Mouse (Mus musculus) heart, embryonic 16.5 days (tissue): ENCODE measurements around the gene Actr1a. TPM values are rescaled to one million over a fixed set of nuclear protein-coding genes. Genes with fewer than 3 reads are reported as not detected.
A peak's percentile ranks its signal among the peaks of the same experiment; 100 is the strongest.

ENCODE experiments used
- ATAC-seq: fragments of 200-750 bp; cut with Nextera tagmentation; replicated peaks from 2 replicates; pipeline ENCODE4 v1.8.0; 2017; ENCODE audit warnings: moderate number of reproducible peaks; ENCODE audit not compliant: insufficient read depth, low FRiP score; ENCODE audit errors: extremely low read depth
- H3K27ac ChIP-seq: fragments of 300-500 bp; sonication (generic); 2 replicates; pipeline ENCODE4 v1.5.1; 2014; ENCODE audit warnings: mild to moderate bottlenecking, low read length, control low read depth, moderate library complexity
- H3K27me3 ChIP-seq: fragments of 300-500 bp; sonication (generic); 2 replicates; pipeline ENCODE4 v1.6.1; 2014; ENCODE audit warnings: low read length, mixed read lengths; ENCODE audit not compliant: control insufficient read depth, insufficient read depth
- H3K36me3 ChIP-seq: fragments of 300-500 bp; sonication (generic); 2 replicates; pipeline ENCODE4 v1.6.1; 2014; ENCODE audit not compliant: control insufficient read depth, insufficient read depth
- H3K4me1 ChIP-seq: fragments of 300-500 bp; sonication (generic); 2 replicates; pipeline ENCODE4 v1.6.1; 2014; ENCODE audit warnings: low read length, mixed read lengths; ENCODE audit not compliant: control insufficient read depth, insufficient read depth
- H3K4me2 ChIP-seq: fragments of 300-500 bp; sonication (generic); 2 replicates; pipeline ENCODE4 v1.6.1; 2014; ENCODE audit warnings: low read depth, mild to moderate bottlenecking, control low read depth, low read length
- H3K4me3 ChIP-seq: fragments of 300-500 bp; sonication (generic); 2 replicates; pipeline ENCODE4 v1.5.1; 2014; ENCODE audit warnings: mild to moderate bottlenecking, control low read depth, low read length
- H3K9ac ChIP-seq: fragments of 300-500 bp; sonication (generic); 2 replicates; pipeline ENCODE4 v1.6.1; 2014; ENCODE audit warnings: low read length, control low read depth
- H3K9me3 ChIP-seq: fragments of 300-500 bp; sonication (generic); replicated peaks from 2 replicates; pipeline ENCODE4 v1.6.1; 2016; ENCODE audit warnings: low read length; ENCODE audit not compliant: control insufficient read depth
- WGBS: fragments of 180-500 bp; shearing (Covaris S2); extraction: QIAGEN DNeasy Blood & Tissue Kit; methylation state at CpG from one replicate; pipeline ENCODE4 v1.1.7; 2014; 5-methylcytosine and 5-hydroxymethylcytosine counted together
- polyA plus RNA-seq: library from polyadenylated mRNA; unstranded; fragments of >200 nt; fragmentation: Nextera tagmentation; extraction: Ambion mirVana; gene quantifications from 2 replicates; pipeline ENCODE4 v1.2.1, GENCODE M21; 2015

Actr1a gene
- polyA plus RNA-seq, 1 experiment from 2014 or later: 126 TPM

GRCm38 (mm10) chr19:46349550-46349949, 46.0 kb downstream of the Actr1a start:
- H3K27me3 ChIP-seq: peaks cover 6% of the 10 kb centered on the region; the same call in 1 of the 2 replicates
- no peaks in the 10 kb centered on the region for H3K36me3 ChIP-seq
- H3K4me2 ChIP-seq: peak overlapping the region; percentile 83
- peaks cover 11% of the 10 kb centered on the region for H3K4me1 ChIP-seq
- H3K27ac ChIP-seq: no peak overlapping the region
- peak overlapping the region; percentile 75 for H3K4me3 ChIP-seq
- WGBS: 34% methylated on average over 6 of the region's 6 CpGs
- peak overlapping the region; percentile 82 for H3K9ac ChIP-seq
- no peaks in the 10 kb centered on the region for H3K9me3 ChIP-seq
- no peak; the same call in 1 of the 2 replicates for ATAC-seq

GRCm38 (mm10) chr19:46348761-46349458, 46.6 kb downstream of the Actr1a start:
- peaks cover 3% of the 10 kb centered on the region; the same call in 1 of the 2 replicates for H3K27me3 ChIP-seq

GRCm38 (mm10) chr19:46347936-46348668, 47.4 kb downstream of the Actr1a start:
- peak overlapping the region; percentile 82 for H3K9ac ChIP-seq
- H3K4me2 ChIP-seq: peak overlapping the region; percentile 83
- ATAC-seq: peak; percentile 31; the same call in 1 of the 2 replicates
- H3K27ac ChIP-seq: peak overlapping the region; percentile 73
- H3K27me3 ChIP-seq: peaks cover 3% of the 10 kb centered on the region; the same call in 1 of the 2 replicates
- H3K4me1 ChIP-seq: peaks cover 11% of the 10 kb centered on the region
- 30% methylated on average over 14 of the region's 14 CpGs for WGBS
- no peaks in the 10 kb centered on the region for H3K9me3 ChIP-seq
- peak overlapping the region; percentile 75 for H3K4me3 ChIP-seq
- no peaks in the 10 kb centered on the region for H3K36me3 ChIP-seq

More at GRCm38 (mm10) chr19:46348761-46349458, 46.6 kb downstream of the Actr1a start:
- H3K4me2 ChIP-seq: peak overlapping the region; percentile 83
- H3K9ac ChIP-seq: peak overlapping the region; percentile 82
- under 1% methylated on average over 78 of the region's 78 CpGs for WGBS
- peaks cover 11% of the 10 kb centered on the region for H3K4me1 ChIP-seq
- peak overlapping the region; percentile 73 for H3K27ac ChIP-seq
- H3K4me3 ChIP-seq: peak overlapping the region; percentile 75
- ATAC-seq: peak; percentile 80
- H3K9me3 ChIP-seq: no peaks in the 10 kb centered on the region
- H3K36me3 ChIP-seq: no peaks in the 10 kb centered on the region

GRCm38 (mm10) chr19:46347146-46347545, 48.4 kb downstream of the Actr1a start:
- Histone ChIP-seq H3K36me3 (no peaks in the 10 kb centered on the region), H3K9ac (no peak overlapping the region), H3K4me2 (no peak overlapping the region), H3K27me3 (peaks cover 3% of the 10 kb centered on the region; the same call in 1 of the 2 replicates), H3K27ac (no peak overlapping the region), H3K9me3 (no peaks in the 10 kb centered on the region), H3K4me1 (peaks cover 11% of the 10 kb centered on the region), H3K4me3 (no peak overlapping the region)
- no peak for ATAC-seq
- 89% methylated on average over 1 of the region's 1 CpGs for WGBS

GRCm38 (mm10) chr19:46344710-46345419, 50.7 kb downstream of the Actr1a start:
- peaks cover 11% of the 10 kb centered on the region for H3K4me1 ChIP-seq
- no peak overlapping the region for H3K27ac ChIP-seq
- H3K36me3 ChIP-seq: no peaks in the 10 kb centered on the region
- no peak overlapping the region for H3K4me2 ChIP-seq
- no peaks in the 10 kb centered on the region for H3K9me3 ChIP-seq
- ATAC-seq: no peak
- no peak overlapping the region for H3K9ac ChIP-seq
- H3K27me3 ChIP-seq: no peaks in the 10 kb centered on the region
- H3K4me3 ChIP-seq: no peak overlapping the region
- WGBS: 25% methylated on average over 7 of the region's 7 CpGs

GRCm38 (mm10) chr19:46339287-46339971, 56.1 kb downstream of the Actr1a start:
- Histone ChIP-seq H3K4me1 (peaks cover 6% of the 10 kb centered on the region), H3K4me2 (peak overlapping the region; percentile 61), H3K36me3 (no peaks in the 10 kb centered on the region), H3K27me3 (no peaks in the 10 kb centered on the region), H3K27ac (peak overlapping the region; percentile 57), H3K9ac (0 out of 2 replicates have a peak overlapping the region, but pooled peaks have one; percentile 60), H3K4me3 (no peak overlapping the region), H3K9me3 (no peaks in the 10 kb centered on the region)
- ATAC-seq: no peak; the same call in 1 of the 2 replicates
- WGBS: 71% methylated on average over 7 of the region's 7 CpGs

GRCm38 (mm10) chr19:46338942-46339286, 56.6 kb downstream of the Actr1a start:
- H3K9me3 ChIP-seq: no peaks in the 10 kb centered on the region
- no peaks in the 10 kb centered on the region for H3K27me3 ChIP-seq
- no peaks in the 10 kb centered on the region for H3K36me3 ChIP-seq
- peak overlapping the region; percentile 57 for H3K27ac ChIP-seq
- H3K4me2 ChIP-seq: peak overlapping the region; percentile 61
- peak overlapping the region; percentile 80 for H3K4me3 ChIP-seq
- H3K4me1 ChIP-seq: peaks cover 6% of the 10 kb centered on the region
- no peak for ATAC-seq
- peak overlapping the region; percentile 60; the same call in 1 of the 2 replicates for H3K9ac ChIP-seq
- 49% methylated on average over 6 of the region's 6 CpGs for WGBS

- Histone ChIP-seq H3K4me1 (peaks cover 6% of the 10 kb centered on the region), H3K27ac (peak within 1 kb of the TSS; percentile 57), H3K4me2 (peak within 1 kb of the TSS; percentile 84), H3K9me3 (no peaks in the 10 kb centered on the region), H3K36me3 (no peaks in the 10 kb centered on the region), H3K27me3 (no peaks in the 10 kb centered on the region), H3K4me3 (peak within 1 kb of the TSS; percentile 80), H3K9ac (peak within 1 kb of the TSS; percentile 89)
- WGBS: under 1% methylated on average over 31 of the region's 31 CpGs
- peak; percentile 91 for ATAC-seq
These were observed 57.1 kb downstream of the Actr1a start, which contains the start of gene Cuedc2 for GRCm38 (mm10) chr19:46338331-46338936. TSS of gene Cuedc2 (minus strand) at chr19:46338702.
